Mouse (Mus musculus) ovary, postnatal 36 days (tissue): Measurements from ENCODE around the gene Rangap1.

Source experiments
- DNase-seq: peaks from one replicate; pipeline ENCODE4 v3.0.0; 2022; ENCODE audit warnings: low spot score, mixed read lengths

The Rangap1 gene

GRCm38 (mm10) chr15:81694891-81695290, 50.4 kb downstream of the Rangap1 start:
- DNase-seq = no peak

DNA sequence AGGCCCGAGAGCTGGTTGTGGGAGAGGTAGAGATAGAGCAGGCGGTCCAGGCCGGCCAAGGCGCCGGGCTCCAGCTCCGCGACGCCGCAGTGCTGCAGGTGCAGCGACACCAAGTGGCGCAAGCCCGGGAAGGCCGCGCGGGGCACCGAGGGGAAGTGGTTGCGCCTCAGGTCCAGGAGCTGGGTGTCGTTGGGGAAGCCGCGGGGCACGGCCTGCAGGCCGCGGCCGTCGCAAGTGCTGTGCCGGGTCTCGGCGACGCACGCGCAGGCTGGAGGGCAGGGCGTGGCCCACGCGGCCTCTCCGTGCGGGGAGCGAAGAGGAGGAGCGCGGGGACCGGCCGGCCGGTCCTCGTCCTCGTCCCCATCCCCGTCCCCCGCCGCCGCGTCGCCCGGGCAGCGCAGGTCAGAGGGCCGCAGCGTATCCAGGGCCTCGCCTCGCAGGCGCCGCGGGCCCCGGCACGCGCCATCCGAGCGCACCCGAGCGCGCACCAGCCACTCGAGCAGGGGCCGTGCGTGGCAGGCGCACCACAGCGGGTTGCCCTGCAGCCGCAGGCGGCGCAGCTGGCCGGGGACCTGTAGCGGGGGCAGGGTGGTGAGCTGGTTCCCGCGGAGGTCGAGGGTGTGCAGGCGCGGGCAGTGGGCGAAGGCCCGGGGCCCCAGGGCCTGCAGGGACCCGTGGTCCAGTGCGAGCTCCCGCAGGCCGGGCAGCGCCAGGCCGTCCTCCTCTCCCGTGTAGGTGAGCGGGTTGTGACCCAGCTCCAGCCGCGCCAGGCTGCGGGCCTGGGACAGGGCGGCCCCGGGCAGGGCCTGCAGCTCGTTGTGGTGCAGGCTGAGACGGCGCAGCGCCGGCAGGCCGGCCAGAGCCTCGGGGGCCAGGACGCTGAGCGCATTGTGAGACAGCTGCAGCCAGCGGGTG, 51.1 kb downstream of the Rangap1 start:
- peak; percentile 88 for DNase-seq

- DNase-seq = no peak
These were observed 51.9 kb downstream of the Rangap1 start for GRCm38 (mm10) chr15:81693366-81693966.

GRCm38 (mm10) chr15:81680301-81680805, 65.0 kb downstream of the Rangap1 start:
- DNase-seq = no peak

- DNase-seq = no peak
These were observed 68.7 kb downstream of the Rangap1 start for GRCm38 (mm10) chr15:81676637-81677036.

DNA sequence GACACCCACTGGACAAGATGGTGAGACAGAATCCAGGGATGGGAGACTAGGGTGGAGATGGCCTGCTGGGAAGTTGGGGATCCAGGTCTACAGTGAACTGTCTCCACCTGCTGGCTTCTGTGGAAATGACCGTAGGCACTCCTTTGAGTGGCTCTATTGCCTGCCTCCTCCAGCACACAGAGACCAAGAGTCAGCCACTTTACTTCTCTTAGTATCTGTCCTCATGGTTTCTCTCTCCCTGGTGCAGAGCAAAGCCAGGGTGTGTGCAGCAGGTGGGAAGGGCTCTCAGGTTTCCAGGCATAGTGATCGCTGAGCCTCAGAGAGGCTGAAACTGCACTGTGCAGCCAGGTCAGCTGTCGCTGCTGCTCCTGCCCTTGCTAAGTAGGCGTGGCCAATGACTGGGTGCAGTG, 75.1 kb downstream of the Rangap1 start:
- DNase-seq = peak; percentile 47

DNA sequence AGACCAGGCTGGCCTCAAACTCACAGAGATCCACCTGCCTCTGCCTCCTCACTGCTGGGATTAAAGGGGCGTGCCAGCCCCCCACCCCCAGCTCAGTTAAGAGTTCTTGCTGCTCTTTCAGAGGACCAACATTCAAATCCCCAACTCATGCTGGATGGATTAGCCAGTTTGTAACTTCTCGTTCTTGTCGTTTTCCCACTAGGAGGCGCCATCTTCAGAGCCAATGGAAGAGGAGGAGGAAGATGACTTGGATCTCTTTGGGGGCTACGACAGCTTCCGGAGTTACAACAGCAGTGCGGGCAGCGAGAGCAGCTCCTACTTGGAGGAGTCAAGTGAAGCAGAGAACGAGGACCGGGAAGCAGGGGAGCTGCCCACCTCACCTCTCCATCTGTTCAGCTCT, 78.4 kb downstream of the Rangap1 start:
- no peak for DNase-seq

DNA sequence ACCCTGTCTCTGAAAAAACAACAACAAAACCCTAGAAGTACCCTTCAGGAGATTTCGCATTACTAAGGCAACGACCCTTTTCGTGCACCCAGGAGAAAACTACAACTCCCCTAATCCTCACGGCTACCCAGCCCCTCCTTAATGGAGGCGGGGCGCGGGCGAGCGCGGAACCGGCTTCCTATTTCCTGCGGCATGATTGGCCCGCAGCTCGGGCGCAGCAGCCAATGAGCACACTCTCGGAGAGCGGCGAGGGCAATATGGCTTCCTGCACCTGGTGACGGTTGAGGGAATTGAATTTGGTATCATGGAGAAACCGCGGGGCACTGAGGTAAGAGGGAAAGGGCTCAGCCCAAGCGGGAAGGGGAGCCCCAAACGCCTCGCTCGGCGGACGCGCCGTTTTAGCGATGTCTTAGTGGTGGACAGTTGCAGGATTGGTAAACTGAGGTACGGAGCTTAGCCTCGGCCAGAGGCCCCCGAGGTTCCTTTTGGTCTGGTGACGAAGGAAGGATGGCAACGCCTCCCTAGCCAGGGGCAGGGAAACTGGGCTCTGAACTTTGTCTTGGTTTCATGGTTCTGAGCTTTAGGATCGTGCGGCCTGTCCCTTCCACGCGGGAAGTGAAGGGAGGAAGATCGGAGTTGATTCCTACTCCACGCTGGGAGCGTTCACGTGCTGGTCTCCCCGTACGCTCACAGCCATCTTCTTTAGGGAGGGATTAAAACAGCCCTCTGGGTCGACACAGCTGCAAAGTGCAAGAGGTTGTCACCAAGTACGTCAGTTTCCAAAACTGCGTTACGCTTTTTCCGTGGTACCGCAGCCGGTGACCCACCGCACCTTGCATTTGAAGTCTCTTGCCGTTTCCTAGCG, 81.4 kb downstream of the Rangap1 start, which contains the start of gene L3mbtl2:
L3mbtl2 (plus strand) TSS at position 193 of the 865 bp plus-strand sequence.
- DNase-seq = peak; percentile 90

DNA sequence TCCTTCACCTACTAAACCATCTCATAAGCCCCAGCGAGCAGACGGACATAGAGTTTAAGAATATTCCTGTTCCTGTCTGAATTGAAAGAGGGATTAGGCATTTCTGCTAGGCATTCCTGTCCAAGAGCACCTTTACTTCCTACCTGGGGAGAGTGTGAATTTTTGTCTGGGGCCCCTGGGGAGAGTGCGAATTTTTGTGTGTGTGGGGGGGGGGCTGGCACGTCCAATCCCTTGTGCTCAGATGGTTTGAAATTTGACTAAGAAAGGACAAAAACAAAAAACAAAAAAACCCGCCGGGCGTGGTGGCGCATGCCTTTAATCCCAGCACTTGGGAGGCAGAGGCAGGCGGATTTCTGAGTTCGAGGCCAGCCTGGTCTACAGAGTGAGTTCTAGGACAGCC, 82.0 kb downstream of the Rangap1 start:
- no peak for DNase-seq

DNA sequence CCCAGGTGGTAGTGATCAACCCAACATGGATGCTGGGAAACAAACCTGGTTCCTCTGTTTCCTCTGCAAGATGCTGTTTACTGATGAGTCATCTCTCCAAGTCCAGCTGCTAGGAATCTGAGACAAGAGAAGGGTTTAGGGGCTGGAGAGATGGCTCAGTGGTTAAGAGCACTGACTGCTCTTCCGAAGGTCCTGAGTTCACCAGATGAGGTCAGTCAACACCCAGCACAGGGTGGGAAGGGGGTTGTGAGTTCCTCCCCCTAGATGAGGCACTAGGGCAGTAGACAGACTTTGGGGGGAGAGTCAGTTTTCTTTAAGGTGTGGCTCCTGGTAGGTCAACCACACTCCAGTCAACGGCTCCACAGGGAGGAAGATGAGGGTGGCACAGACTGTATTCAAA, 83.6 kb downstream of the Rangap1 start:
- no peak for DNase-seq
